Mouse (Mus musculus) frontal cortex, postnatal 25 days (tissue): ENCODE results near the gene Pex13.
"Not testable (repeated sequence)": the region's sequence is repeated elsewhere in the genome, so short reads cannot be mapped to it uniquely, and the experiment has no call there.

Experiments used
- DNase-seq, 2 experiments: peaks; one replicate each; pipeline ENCODE4 v3.0.0; 2022; ENCODE audit warnings: low spot score in 2 of 2

The Pex13 gene

DNA sequence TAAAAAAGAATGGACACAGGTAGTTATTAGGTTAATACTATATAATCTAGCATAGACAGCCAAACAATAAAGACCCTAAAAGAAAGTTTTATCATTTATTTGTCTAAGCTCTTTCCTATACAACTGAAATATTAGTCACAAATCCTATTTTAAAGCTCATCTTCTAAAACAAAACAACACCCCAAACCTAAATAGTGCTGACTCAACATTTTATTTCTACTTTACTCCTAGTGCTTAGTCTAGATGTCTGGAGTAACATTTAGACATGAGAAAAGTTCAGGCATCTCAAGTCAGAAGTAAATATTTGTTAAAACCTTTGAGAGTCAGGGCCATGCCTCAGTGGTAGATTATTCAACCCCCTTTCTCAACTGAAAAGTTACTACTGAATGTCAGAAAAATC lies 18.3 kb downstream of the Pex13 start:
- DNase-seq: no peak

- DNase-seq: no peak
Observed at GRCm38 (mm10) chr11:23634573-23634972, 31.2 kb downstream of the Pex13 start.

- DNase-seq: no peak
Observed at GRCm38 (mm10) chr11:23633879-23634215, 31.9 kb downstream of the Pex13 start.

DNA sequence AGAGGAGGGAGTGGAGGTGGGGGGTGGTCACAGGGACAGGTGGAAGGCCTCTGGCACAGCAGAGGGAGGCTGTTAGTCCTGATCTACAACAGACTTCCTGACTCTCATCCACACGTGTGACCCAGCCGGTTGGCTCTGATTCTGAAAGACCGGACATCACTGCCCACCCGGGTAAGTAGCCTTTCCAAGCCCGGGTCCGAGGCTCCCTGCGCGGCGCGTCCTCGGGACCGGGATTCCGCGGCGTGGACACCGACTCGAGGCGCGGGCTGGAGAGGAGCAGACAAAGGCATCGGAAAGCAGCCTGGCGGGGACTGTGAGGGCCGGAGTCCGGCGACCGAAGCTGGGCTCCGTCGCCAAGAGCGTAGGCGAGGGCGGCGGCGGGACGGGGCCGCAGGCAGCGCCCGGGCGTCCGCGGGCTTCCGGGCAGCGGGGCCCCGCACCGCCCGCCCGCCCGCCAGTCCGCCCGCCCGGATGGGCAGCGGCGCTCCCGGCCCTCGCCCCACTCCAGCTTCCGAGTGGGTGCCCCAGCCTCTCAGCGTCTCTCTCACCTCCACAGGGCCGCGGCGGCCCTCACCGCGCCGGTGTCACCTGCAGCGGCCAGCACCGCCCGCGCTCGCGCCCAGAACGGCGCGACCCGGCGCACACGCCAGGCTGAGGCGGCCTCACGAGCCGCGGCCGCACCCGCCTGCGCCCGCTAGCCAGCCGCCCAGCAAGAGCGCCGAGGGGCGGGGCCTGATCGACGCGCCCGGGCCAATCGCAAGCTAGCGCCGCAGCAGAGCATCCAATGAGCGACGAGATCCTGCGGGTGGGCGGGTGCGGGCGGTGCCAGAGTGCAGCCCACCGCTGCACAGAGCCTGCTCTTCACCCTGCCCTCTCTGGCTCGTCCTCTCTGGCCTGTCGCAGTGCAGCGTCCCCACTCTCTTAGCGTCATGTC lies 32.5 kb downstream of the Pex13 start, which contains the start of gene 0610010F05Rik:
Gene 0610010F05Rik, minus strand, starts transcription at position 695 of the 934 bp plus-strand sequence.
- DNase-seq: peak; percentile 45 to 61

- DNase-seq: no peak
Observed at GRCm38 (mm10) chr11:23630664-23631063, 35.1 kb downstream of the Pex13 start.

DNA sequence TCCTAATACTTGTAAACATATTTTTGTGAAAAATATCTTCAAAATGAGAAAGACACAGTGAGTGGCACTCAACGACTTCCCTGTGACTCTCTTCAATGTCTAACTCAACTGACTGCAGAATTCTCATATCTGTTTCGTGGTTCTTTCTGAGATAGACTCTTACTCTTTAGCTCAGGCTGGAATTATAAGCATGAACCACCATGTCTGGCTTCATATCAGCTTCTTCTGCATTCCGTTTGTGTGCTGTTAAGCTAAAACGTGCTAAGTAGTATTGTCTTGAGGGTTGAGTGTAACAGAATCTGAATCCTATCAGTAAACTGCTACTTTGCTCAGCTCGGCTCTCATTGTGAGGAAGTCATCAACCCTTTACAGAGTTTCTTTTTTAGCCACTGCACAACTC lies 46.8 kb downstream of the Pex13 start:
- no peak for DNase-seq

GRCm38 (mm10) chr11:23614546-23614945 lies 51.2 kb downstream of the Pex13 start:
- DNase-seq: no peak

GRCm38 (mm10) chr11:23607291-23607690 lies 58.5 kb downstream of the Pex13 start:
- not testable (repeated sequence) for DNase-seq
